Mouse (Mus musculus): ENCODE results near the gene Rasip1.
"Not testable (repeated sequence)": the region's sequence is repeated elsewhere in the genome, so short reads cannot be mapped to it uniquely, and the experiment has no call there.

Rasip1 gene

GRCm38 (mm10) chr7:45644872-45645590 is 17.7 kb downstream of the Rasip1 start:
- no peak for DNase-seq (ENCODE audit: low spot score)

DNA sequence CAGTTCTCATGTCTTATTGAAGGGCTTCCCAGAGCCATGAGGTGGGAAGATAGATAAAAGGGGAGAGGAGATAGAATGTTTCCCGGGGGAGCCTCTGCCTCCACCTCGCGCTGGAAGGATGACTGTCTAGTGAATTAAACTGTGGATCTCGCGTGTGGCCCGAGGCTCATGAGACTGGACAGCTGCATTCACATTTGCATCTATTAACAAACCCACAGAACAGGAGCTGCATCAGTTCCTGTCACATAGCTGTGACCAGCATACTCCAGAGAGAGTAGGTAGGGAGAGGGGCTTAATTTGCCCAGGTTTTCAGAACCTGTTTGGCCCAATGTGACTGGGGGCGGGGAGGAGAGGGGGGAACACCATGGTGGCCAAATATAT is 18.3 kb downstream of the Rasip1 start:
- no peak for DNase-seq (ENCODE audit: low spot score)

DNA sequence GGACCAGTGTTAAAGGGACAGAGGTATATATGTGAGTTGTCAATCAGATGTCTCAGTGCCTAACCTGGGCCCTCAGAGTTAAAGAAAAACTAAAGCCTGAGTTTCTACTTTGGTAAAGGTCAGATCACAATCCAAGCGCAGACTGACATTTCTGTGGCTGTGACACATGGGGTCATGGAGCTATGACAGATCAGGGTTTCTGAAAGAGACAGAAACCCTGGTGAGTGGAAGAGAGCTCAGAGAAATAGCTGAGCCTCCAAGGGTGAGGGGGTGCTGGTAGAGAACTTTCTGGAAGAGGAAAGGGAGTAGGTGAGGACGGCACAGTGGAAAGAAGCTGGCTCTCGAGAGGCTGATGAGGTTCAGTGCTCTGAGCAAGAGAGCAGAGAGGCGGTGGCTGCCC is 19.4 kb downstream of the Rasip1 start:
- no peak for DNase-seq (ENCODE audit: low spot score)

GRCm38 (mm10) chr7:45649351-45649750 is 22.1 kb downstream of the Rasip1 start:
- no peak for DNase-seq (ENCODE audit: low spot score)

DNA sequence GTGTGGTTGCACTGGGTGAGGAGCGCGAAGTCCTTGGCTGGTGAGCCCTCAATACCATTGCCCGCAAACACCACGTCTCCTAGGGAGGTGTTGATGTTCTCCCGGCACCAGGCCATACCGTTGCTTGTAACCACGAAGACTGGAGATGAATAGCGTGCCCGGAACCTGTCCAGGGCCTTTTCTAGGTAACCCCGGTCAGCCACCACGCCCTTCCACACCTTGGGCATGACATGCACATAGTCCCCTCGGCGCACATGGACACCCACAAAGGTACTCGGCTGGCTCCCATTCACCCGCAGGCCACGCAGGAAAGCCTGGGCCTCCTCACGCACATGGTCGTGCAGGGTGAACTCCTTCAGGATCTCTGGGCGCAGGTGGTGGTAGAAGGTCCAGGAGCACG is 23.2 kb downstream of the Rasip1 start:
- DNase-seq (ENCODE audit: low spot score) = not testable (repeated sequence)

- DNase-seq (ENCODE audit: low spot score) = no peak
These were observed 27.2 kb downstream of the Rasip1 start for GRCm38 (mm10) chr7:45654424-45655047.

DNA sequence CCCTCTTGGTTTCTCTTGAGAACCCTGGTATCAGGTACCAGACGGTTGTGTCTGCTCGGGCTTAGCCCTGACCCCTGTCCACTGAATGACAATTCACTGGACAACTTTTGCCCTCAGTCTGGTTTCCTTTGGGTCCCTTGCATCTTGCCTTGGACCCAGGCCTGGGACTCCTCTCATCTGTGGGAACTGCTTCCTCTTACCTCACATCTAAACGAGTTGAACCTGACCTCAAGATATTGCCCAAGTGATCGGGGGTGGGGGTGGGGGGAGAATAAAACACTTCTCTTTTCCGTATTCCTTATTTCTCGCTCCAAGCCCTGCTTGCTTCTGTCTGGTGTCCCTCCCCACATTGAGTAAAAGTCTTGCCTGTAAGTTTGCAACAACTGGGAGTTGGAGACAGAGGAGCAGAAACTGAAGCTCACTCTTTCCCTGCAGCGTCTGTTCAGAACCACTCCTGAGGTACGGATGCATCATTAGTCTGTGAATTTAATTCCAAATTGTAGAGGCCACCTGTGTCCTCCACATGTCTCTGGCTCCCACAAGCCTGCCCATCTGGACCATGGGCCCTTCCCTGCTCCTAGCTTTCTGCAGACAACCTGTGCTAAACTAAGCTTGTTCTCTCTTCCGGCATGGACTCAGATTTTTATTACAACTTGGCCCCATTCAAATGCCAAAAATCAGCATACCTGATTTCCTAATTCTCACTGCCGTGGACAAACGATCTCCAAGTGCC is 33.6 kb downstream of the Rasip1 start:
- no peak for DNase-seq (ENCODE audit: low spot score)

GRCm38 (mm10) chr7:45661702-45662101 is 34.4 kb downstream of the Rasip1 start:
- not testable (repeated sequence) for DNase-seq (ENCODE audit: low spot score)

DNA sequence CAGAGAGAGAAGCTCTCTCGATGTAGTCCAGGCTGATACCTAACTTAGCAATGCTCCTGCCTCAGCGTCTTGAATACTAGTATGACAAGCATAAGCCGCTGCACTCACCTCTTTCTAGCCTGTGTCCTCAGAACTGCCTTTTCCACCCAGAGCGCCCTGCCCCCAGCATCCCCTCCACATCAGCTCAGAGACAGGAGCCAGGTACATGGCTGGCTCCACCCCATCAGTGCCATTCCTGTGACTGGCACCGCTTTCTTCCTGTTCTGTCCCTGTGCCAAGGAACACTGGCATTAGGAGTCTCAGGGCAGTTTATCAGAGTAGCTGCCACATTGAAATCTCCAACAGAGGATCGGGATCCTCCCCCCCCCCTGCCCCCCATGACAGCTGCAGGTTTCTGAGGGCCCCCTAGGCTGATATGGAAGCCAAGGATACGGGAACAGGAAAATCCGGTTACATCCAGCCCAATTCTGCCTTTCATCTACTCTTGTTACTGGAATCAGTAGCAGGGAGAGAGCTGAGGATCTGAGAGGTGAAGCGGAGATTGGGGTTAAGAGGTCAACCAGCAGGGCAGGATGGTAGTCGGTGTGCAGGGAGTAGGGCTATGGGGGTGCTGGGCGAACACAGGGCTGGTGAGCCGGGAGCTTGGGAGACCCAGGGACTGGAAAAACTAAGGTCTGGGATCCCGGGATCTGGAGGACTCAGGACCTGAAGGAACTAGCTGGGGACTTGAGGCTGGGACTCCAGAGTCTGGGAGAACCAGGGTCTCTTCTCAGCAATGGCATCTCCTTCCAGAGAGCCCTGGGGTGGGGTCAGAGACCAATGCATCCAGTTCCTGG is 38.2 kb downstream of the Rasip1 start:
- DNase-seq (ENCODE audit: low spot score) = no peak

- no peak for DNase-seq (ENCODE audit: low spot score)
These were observed 38.9 kb downstream of the Rasip1 start, which contains the start of gene Fut2 for GRCm38 (mm10) chr7:45666161-45666560. Gene Fut2 (minus strand): TSS chr7:45666394.

- no peak for DNase-seq (ENCODE audit: low spot score)
These were observed 40.5 kb downstream of the Rasip1 start for GRCm38 (mm10) chr7:45667761-45668160.

DNA sequence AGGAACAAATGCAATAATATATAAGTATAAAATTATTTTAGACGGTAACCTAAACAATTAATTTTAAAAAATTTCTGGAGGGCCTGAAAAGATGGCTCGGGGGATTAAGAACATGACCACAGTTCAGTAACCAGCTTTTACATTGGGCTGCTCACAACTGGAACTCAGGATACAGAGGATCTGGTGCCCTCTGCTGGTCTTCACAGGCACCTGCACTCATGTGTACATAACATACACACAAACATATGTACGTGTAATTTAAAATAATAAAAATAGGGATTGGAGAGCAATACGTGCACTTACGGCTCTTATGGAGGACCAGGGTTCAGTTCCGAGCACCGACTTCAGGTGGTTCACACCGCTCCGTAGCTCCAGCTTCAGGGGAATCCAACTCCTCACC is 41.6 kb downstream of the Rasip1 start:
- no peak for DNase-seq (ENCODE audit: low spot score)

- DNase-seq (ENCODE audit: low spot score) = no peak
These were observed 50.5 kb downstream of the Rasip1 start for GRCm38 (mm10) chr7:45677627-45678295.

- no peak for DNase-seq (ENCODE audit: low spot score)
These were observed 51.2 kb downstream of the Rasip1 start for GRCm38 (mm10) chr7:45678513-45678912.

- no peak for DNase-seq (ENCODE audit: low spot score)
These were observed 52.8 kb downstream of the Rasip1 start for GRCm38 (mm10) chr7:45679966-45680621.

- DNase-seq (ENCODE audit: low spot score) = no peak
These were observed 53.9 kb downstream of the Rasip1 start for GRCm38 (mm10) chr7:45681046-45681736.

DNA sequence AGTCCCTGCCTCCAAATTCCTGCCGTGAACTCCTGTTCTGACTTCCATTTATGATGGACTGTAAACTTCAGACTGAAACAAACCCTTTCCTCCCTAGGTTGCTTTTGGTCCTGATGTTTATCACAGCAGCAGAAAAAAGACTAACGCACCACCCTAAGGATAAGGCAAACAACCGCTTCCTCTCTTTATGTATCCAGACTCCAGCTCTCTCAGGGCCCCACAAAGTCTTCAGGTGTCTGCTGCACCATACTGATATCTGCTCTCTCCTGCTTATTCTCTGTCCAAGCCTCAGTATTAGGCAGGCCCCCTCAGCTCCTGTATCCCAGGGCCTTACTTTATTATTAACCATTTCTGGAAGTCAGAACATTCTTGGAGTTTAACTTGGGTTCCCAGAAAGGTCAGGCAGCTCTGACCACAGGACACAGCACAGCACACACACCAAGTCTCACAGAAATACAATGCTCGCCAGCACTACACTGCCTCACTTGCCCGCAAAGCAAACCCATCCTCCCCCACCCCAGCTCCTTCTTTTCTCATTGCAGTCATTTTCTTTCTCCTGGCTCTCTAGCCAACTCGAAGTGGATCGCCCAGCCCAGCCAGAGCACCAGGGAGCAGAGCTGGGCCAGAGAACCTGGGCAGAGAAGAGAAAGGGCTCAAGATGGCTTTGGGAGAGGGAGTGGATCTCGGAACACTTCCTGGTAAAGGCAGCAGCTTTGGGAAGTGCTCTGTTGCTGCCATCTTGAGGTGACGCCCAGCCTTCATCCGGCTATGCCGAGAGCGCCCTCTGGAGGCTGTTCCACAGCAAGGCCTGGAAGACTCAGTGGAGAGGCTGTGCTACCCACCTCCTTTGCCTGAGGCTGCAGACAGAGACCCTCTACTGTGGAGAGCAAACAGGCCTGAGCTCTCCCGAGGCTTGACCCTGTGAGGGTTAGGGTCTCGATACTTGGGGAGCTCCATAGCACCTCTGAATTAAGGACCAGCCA is 55.1 kb downstream of the Rasip1 start:
- peak; percentile 81 for DNase-seq (ENCODE audit: low spot score)

DNA sequence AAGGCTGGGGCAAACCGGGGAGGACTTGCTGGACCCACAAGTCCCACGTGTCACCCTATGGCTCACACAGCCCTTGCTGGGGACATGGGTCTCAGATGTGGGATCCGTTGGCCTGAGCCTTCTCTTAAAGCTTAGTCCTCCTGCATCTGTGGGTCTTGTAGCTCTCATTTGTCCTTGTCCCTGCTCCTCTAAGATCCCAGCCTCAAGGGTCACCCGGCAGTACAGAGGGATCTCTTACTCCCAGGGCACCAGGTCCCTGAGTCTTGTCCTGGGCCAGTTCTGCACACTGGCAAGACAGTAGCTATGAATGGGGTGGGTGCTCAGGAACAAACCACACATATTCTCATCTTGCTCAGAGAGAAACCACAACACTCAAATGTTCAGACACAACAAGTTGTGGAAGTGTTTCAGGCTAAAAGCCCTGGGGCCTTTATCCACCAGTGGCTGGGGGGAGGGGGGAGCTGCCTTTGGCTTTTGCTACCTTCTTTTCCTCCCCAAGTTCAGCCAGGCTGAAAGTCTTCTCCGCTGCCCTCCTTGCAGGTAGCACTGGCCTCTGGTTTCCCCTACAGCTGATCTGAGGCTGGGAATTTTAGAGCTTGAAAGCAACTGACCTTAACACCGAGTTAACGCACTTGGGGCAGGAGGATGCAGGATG is 56.2 kb downstream of the Rasip1 start, which contains the start of gene Ntn5:
Ntn5 (plus strand) TSS at position 627 of the 655 bp plus-strand sequence.
- DNase-seq (ENCODE audit: low spot score) = no peak

DNA sequence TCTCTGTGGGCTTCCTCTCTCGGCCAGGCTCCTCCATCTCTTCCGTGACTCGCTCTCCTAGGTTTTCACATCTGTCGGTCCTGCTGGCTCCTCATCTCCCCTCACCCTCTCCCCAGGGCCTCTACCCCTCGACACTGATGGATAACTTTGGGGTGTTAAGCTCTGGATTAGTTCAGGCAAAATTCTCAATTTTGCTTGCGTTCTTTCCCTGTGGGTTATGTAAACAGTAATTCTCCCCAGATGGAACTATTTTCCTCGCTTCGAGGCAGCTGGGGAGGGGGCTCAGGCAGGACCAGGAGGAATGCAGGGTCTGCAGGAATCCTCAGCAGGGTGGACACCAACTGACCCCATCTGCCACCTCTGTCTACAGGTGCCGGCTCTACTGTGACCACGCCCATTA is 58.5 kb downstream of the Rasip1 start:
- no peak for DNase-seq (ENCODE audit: low spot score)
